Mouse (Mus musculus): ENCODE measurements at regions not wholly inside any gene's neighbourhood (a gene's known extent, or its start where the extent isn't known, plus 50 kb on each side); places are given as distances from the start of the nearest gene placed in this dataset.

GRCm38 (mm10) chr2:124990976-124991375, 76.9 kb upstream of the Slc24a5 start:
- TF ChIP-seq CTCF (IDR thresholded peaks at IDR 0.05; ENCODE audit: control insufficient read depth, insufficient read depth, insufficient read length) (no peak), MYOD1 (IDR thresholded peaks at IDR 0.05; ENCODE audit: control insufficient read depth, insufficient read length, low read depth) (no peak), MYOG (IDR thresholded peaks at IDR 0.05; ENCODE audit: control insufficient read depth, extremely low read depth, insufficient read length) (no peak), FOSL1 (IDR thresholded peaks at IDR 0.05; ENCODE audit: insufficient read depth, low read length, poor library complexity, severe bottlenecking) (no peak), USF1 (IDR thresholded peaks at IDR 0.05; ENCODE audit: low read depth) (no peak)
